Mouse (Mus musculus): Measurements from ENCODE around the gene Chrm3. TPM values are rescaled to one million over a fixed set of nuclear protein-coding genes. Genes with fewer than 3 reads are reported as not detected.

Gene Chrm3
- polyA plus RNA-seq, 1 experiment from 2014 or later, result 1.2 TPM

- Histone ChIP-seq H3K36me3 (ENCODE audit: control insufficient read depth, insufficient read depth, low read length) (no peaks in the 10 kb centered on the region), H3K27ac (replicated peaks in 1 of 2; ENCODE audit: control insufficient read depth in 1 of 2, insufficient read depth in 1 of 2, low read depth in 2 of 2, low read length in 2 of 2) (no peak overlapping the region), H3K4me1 (ENCODE audit: control insufficient read depth in 2 of 2, insufficient read depth in 2 of 2, low read length in 2 of 2) (no peaks in the 10 kb centered on the region), H3K27me3 (ENCODE audit: control insufficient read depth, insufficient read depth, low read length) (no peaks in the 10 kb centered on the region), H3K9me3 (ENCODE audit: control insufficient read depth, low read length) (no peaks in the 10 kb centered on the region), H3K9ac (ENCODE audit: low read length) (no peak overlapping the region), H3K4me2 (ENCODE audit: low read length) (no peak overlapping the region), H3K4me3 (ENCODE audit: control insufficient read depth in 1 of 2, insufficient read depth in 1 of 2, low read depth in 1 of 2, low read length in 2 of 2) (no peak overlapping the region)
- ATAC-seq (ENCODE audit: insufficient number of reproducible peaks, insufficient read depth, low FRiP score, low read depth), result no peak
- WGBS, result 48% methylated on average over 1 of the region's 1 CpGs
These were observed 8.5 kb downstream of the Chrm3 start for GRCm38 (mm10) chr13:10352141-10352540.

- H3K27ac ChIP-seq (replicated peaks in 1 of 2; ENCODE audit: control insufficient read depth in 1 of 2, insufficient read depth in 1 of 2, low read depth in 2 of 2, low read length in 2 of 2), result no peak overlapping the region
- H3K4me2 ChIP-seq (ENCODE audit: low read length), result no peak overlapping the region
- H3K9me3 ChIP-seq (ENCODE audit: control insufficient read depth, low read length), result no peaks in the 10 kb centered on the region
- no peak overlapping the region for H3K4me3 ChIP-seq (ENCODE audit: control insufficient read depth in 1 of 2, insufficient read depth in 1 of 2, low read depth in 1 of 2, low read length in 2 of 2)
- WGBS, result 45% methylated on average over 5 of the region's 5 CpGs
- H3K27me3 ChIP-seq (ENCODE audit: control insufficient read depth, insufficient read depth, low read length), result no peaks in the 10 kb centered on the region
- ATAC-seq (ENCODE audit: insufficient number of reproducible peaks, insufficient read depth, low FRiP score, low read depth), result no peak
- H3K9ac ChIP-seq (ENCODE audit: low read length), result no peak overlapping the region
- H3K4me1 ChIP-seq (ENCODE audit: control insufficient read depth in 2 of 2, insufficient read depth in 2 of 2, low read length in 2 of 2), result no peaks in the 10 kb centered on the region
- H3K36me3 ChIP-seq (ENCODE audit: control insufficient read depth, insufficient read depth, low read length), result no peaks in the 10 kb centered on the region
These were observed 16.3 kb downstream of the Chrm3 start for GRCm38 (mm10) chr13:10344362-10344761.

- no peaks in the 10 kb centered on the region for H3K4me1 ChIP-seq (ENCODE audit: control insufficient read depth in 2 of 2, insufficient read depth in 2 of 2, low read length in 2 of 2)
- H3K9me3 ChIP-seq (ENCODE audit: control insufficient read depth, low read length), result no peaks in the 10 kb centered on the region
- no peak overlapping the region for H3K9ac ChIP-seq (ENCODE audit: low read length)
- no peak overlapping the region for H3K4me2 ChIP-seq (ENCODE audit: low read length)
- no peak overlapping the region for H3K27ac ChIP-seq (replicated peaks in 1 of 2; ENCODE audit: control insufficient read depth in 1 of 2, insufficient read depth in 1 of 2, low read depth in 2 of 2, low read length in 2 of 2)
- H3K36me3 ChIP-seq (ENCODE audit: control insufficient read depth, insufficient read depth, low read length), result no peaks in the 10 kb centered on the region
- ATAC-seq (ENCODE audit: insufficient number of reproducible peaks, insufficient read depth, low FRiP score, low read depth), result no peak
- no peak overlapping the region for H3K4me3 ChIP-seq (ENCODE audit: control insufficient read depth in 1 of 2, insufficient read depth in 1 of 2, low read depth in 1 of 2, low read length in 2 of 2)
- H3K27me3 ChIP-seq (ENCODE audit: control insufficient read depth, insufficient read depth, low read length), result no peaks in the 10 kb centered on the region
These were observed 25.1 kb downstream of the Chrm3 start for GRCm38 (mm10) chr13:10335558-10335957.

- Histone ChIP-seq H3K27me3 (ENCODE audit: control insufficient read depth, insufficient read depth, low read length) (no peaks in the 10 kb centered on the region), H3K9me3 (ENCODE audit: control insufficient read depth, low read length) (no peaks in the 10 kb centered on the region), H3K27ac (replicated peaks in 1 of 2; ENCODE audit: control insufficient read depth in 1 of 2, insufficient read depth in 1 of 2, low read depth in 2 of 2, low read length in 2 of 2) (no peak overlapping the region), H3K4me1 (ENCODE audit: control insufficient read depth in 2 of 2, insufficient read depth in 2 of 2, low read length in 2 of 2) (no peaks in the 10 kb centered on the region), H3K9ac (ENCODE audit: low read length) (no peak overlapping the region), H3K4me3 (ENCODE audit: control insufficient read depth in 1 of 2, insufficient read depth in 1 of 2, low read depth in 1 of 2, low read length in 2 of 2) (no peak overlapping the region), H3K36me3 (ENCODE audit: control insufficient read depth, insufficient read depth, low read length) (no peaks in the 10 kb centered on the region), H3K4me2 (ENCODE audit: low read length) (no peak overlapping the region)
- 78% methylated on average over 4 of the region's 4 CpGs for WGBS
- ATAC-seq (ENCODE audit: insufficient number of reproducible peaks, insufficient read depth, low FRiP score, low read depth), result no peak
These were observed 27.9 kb downstream of the Chrm3 start for GRCm38 (mm10) chr13:10332762-10333161.

- Histone ChIP-seq H3K9ac (ENCODE audit: low read length) (no peak overlapping the region), H3K4me3 (ENCODE audit: control insufficient read depth in 1 of 2, insufficient read depth in 1 of 2, low read depth in 1 of 2, low read length in 2 of 2) (no peak overlapping the region), H3K4me2 (ENCODE audit: low read length) (no peak overlapping the region), H3K27ac (replicated peaks in 1 of 2; ENCODE audit: control insufficient read depth in 1 of 2, insufficient read depth in 1 of 2, low read depth in 2 of 2, low read length in 2 of 2) (no peak overlapping the region), H3K36me3 (ENCODE audit: control insufficient read depth, insufficient read depth, low read length) (no peaks in the 10 kb centered on the region), H3K9me3 (ENCODE audit: control insufficient read depth, low read length) (no peaks in the 10 kb centered on the region), H3K4me1 (ENCODE audit: control insufficient read depth in 2 of 2, insufficient read depth in 2 of 2, low read length in 2 of 2) (no peaks in the 10 kb centered on the region), H3K27me3 (ENCODE audit: control insufficient read depth, insufficient read depth, low read length) (no peaks in the 10 kb centered on the region)
- ATAC-seq (ENCODE audit: insufficient number of reproducible peaks, insufficient read depth, low FRiP score, low read depth), result no peak
These were observed 50.8 kb downstream of the Chrm3 start for GRCm38 (mm10) chr13:10309811-10310210.

- H3K4me3 ChIP-seq (ENCODE audit: control insufficient read depth in 1 of 2, insufficient read depth in 1 of 2, low read depth in 1 of 2, low read length in 2 of 2), result no peak overlapping the region
- H3K4me2 ChIP-seq (ENCODE audit: low read length), result no peak overlapping the region
- 59% methylated on average over 2 of the region's 2 CpGs for WGBS
- no peaks in the 10 kb centered on the region for H3K4me1 ChIP-seq (ENCODE audit: control insufficient read depth in 2 of 2, insufficient read depth in 2 of 2, low read length in 2 of 2)
- no peaks in the 10 kb centered on the region for H3K27me3 ChIP-seq (ENCODE audit: control insufficient read depth, insufficient read depth, low read length)
- H3K9ac ChIP-seq (ENCODE audit: low read length), result no peak overlapping the region
- no peak for ATAC-seq (ENCODE audit: insufficient number of reproducible peaks, insufficient read depth, low FRiP score, low read depth)
- no peak overlapping the region for H3K27ac ChIP-seq (replicated peaks in 1 of 2; ENCODE audit: control insufficient read depth in 1 of 2, insufficient read depth in 1 of 2, low read depth in 2 of 2, low read length in 2 of 2)
- no peaks in the 10 kb centered on the region for H3K9me3 ChIP-seq (ENCODE audit: control insufficient read depth, low read length)
- H3K36me3 ChIP-seq (ENCODE audit: control insufficient read depth, insufficient read depth, low read length), result no peaks in the 10 kb centered on the region
These were observed 65.5 kb downstream of the Chrm3 start for GRCm38 (mm10) chr13:10295160-10295559.

- no peak overlapping the region for H3K4me3 ChIP-seq (ENCODE audit: control insufficient read depth in 1 of 2, insufficient read depth in 1 of 2, low read depth in 1 of 2, low read length in 2 of 2)
- ATAC-seq (ENCODE audit: insufficient number of reproducible peaks, insufficient read depth, low FRiP score, low read depth), result no peak
- H3K9me3 ChIP-seq (ENCODE audit: control insufficient read depth, low read length), result no peaks in the 10 kb centered on the region
- no peak overlapping the region for H3K27ac ChIP-seq (replicated peaks in 1 of 2; ENCODE audit: control insufficient read depth in 1 of 2, insufficient read depth in 1 of 2, low read depth in 2 of 2, low read length in 2 of 2)
- no peak overlapping the region for H3K4me2 ChIP-seq (ENCODE audit: low read length)
- H3K9ac ChIP-seq (ENCODE audit: low read length), result no peak overlapping the region
- H3K36me3 ChIP-seq (ENCODE audit: control insufficient read depth, insufficient read depth, low read length), result no peaks in the 10 kb centered on the region
- H3K4me1 ChIP-seq (ENCODE audit: control insufficient read depth in 2 of 2, insufficient read depth in 2 of 2, low read length in 2 of 2), result no peaks in the 10 kb centered on the region
- WGBS, result 71% methylated on average over 4 of the region's 4 CpGs
- no peaks in the 10 kb centered on the region for H3K27me3 ChIP-seq (ENCODE audit: control insufficient read depth, insufficient read depth, low read length)
These were observed 76.3 kb downstream of the Chrm3 start for GRCm38 (mm10) chr13:10284331-10284730.

GRCm38 (mm10) chr13:10274907-10275306, 85.7 kb downstream of the Chrm3 start:
- no peaks in the 10 kb centered on the region for H3K4me1 ChIP-seq (ENCODE audit: control insufficient read depth in 2 of 2, insufficient read depth in 2 of 2, low read length in 2 of 2)
- H3K9me3 ChIP-seq (ENCODE audit: control insufficient read depth, low read length), result no peaks in the 10 kb centered on the region
- H3K36me3 ChIP-seq (ENCODE audit: control insufficient read depth, insufficient read depth, low read length), result no peaks in the 10 kb centered on the region
- H3K4me2 ChIP-seq (ENCODE audit: low read length), result no peak overlapping the region
- ATAC-seq (ENCODE audit: insufficient number of reproducible peaks, insufficient read depth, low FRiP score, low read depth), result no peak
- H3K27ac ChIP-seq (replicated peaks in 1 of 2; ENCODE audit: control insufficient read depth in 1 of 2, insufficient read depth in 1 of 2, low read depth in 2 of 2, low read length in 2 of 2), result no peak overlapping the region
- 50% methylated on average over 1 of the region's 1 CpGs for WGBS
- H3K4me3 ChIP-seq (ENCODE audit: control insufficient read depth in 1 of 2, insufficient read depth in 1 of 2, low read depth in 1 of 2, low read length in 2 of 2), result no peak overlapping the region
- H3K27me3 ChIP-seq (ENCODE audit: control insufficient read depth, insufficient read depth, low read length), result no peaks in the 10 kb centered on the region
- no peak overlapping the region for H3K9ac ChIP-seq (ENCODE audit: low read length)
